Mouse (Mus musculus) lung, postnatal 0 days (tissue): ENCODE results near the gene Med29. TPM values are rescaled to one million over a fixed set of nuclear protein-coding genes. Genes with fewer than 3 reads are reported as not detected.
A peak's percentile ranks its signal among the peaks of the same experiment; 100 is the strongest.
"Not testable (repeated sequence)": the region's sequence is repeated elsewhere in the genome, so short reads cannot be mapped to it uniquely, and the experiment has no call there.

ENCODE experiments used
- ATAC-seq: fragments of 200-750 bp; cut with Nextera tagmentation; 2 replicates; pipeline ENCODE4 v1.8.0; 2017; ENCODE audit warnings: moderate library complexity
- DNase-seq: peaks from one replicate; pipeline ENCODE4 v3.0.0-alpha.2; 2016; ENCODE audit warnings: low spot score
- H3K27ac ChIP-seq: fragments of 300-500 bp; sonication (generic); 2 replicates; pipeline ENCODE4 v1.5.1; 2014; ENCODE audit warnings: antibody characterized with exemption, mild to moderate bottlenecking, low read length, mixed read lengths
- H3K27me3 ChIP-seq: fragments of 300-500 bp; sonication (generic); replicated peaks from 2 replicates; pipeline ENCODE4 v1.6.1; 2014; ENCODE audit warnings: low read length, mixed read lengths; ENCODE audit not compliant: insufficient read depth
- H3K36me3 ChIP-seq: fragments of 300-500 bp; sonication (generic); 2 replicates; pipeline ENCODE4 v1.6.1; 2014; ENCODE audit warnings: low read length, mixed read lengths; ENCODE audit not compliant: insufficient read depth
- H3K4me1 ChIP-seq: fragments of 300-500 bp; sonication (generic); 2 replicates; pipeline ENCODE4 v1.6.1; 2014; ENCODE audit warnings: antibody characterized with exemption, low read depth, low read length, mixed read lengths; ENCODE audit not compliant: insufficient read depth
- H3K4me2 ChIP-seq: fragments of 300-500 bp; sonication (generic); replicated peaks from 2 replicates; pipeline ENCODE4 v1.6.1; 2014; ENCODE audit warnings: low read depth, mild to moderate bottlenecking, low read length, moderate library complexity, mixed read lengths
- H3K4me3 ChIP-seq: fragments of 300-500 bp; sonication (generic); 2 replicates; pipeline ENCODE4 v1.5.1; 2014; ENCODE audit warnings: low read depth, low read length
- H3K9ac ChIP-seq: fragments of 300-500 bp; sonication (generic); replicated peaks from 2 replicates; pipeline ENCODE4 v1.6.1; 2014; ENCODE audit warnings: low read depth, mild to moderate bottlenecking
- H3K9me3 ChIP-seq: fragments of 300-500 bp; sonication (generic); 2 replicates; pipeline ENCODE4 v1.6.1; 2016; ENCODE audit warnings: low read length, mixed read lengths
- CTCF ChIP-seq: IDR thresholded peaks from 2 replicates; pipeline ENCODE4 v1.5.1; 2016; ENCODE audit warnings: antibody characterized with exemption, mild to moderate bottlenecking
- EP300 ChIP-seq: IDR thresholded peaks from 2 replicates; pipeline ENCODE4 v1.6.1; 2016; ENCODE audit warnings: antibody characterized with exemption, mild to moderate bottlenecking, control low read depth
- WGBS: fragments of 180-500 bp; shearing (Covaris S2); extraction: QIAGEN DNeasy Blood & Tissue Kit; methylation state at CpG from one replicate; pipeline ENCODE4 v1.1.7; 2014; 5-methylcytosine and 5-hydroxymethylcytosine counted together
- polyA plus RNA-seq: library from polyadenylated mRNA; unstranded; fragments of >200 nt; fragmentation: Nextera tagmentation; extraction: Ambion mirVana; gene quantifications from 2 replicates; pipeline ENCODE4 v1.2.1, GENCODE M21; 2015

Med29 gene
- polyA plus RNA-seq, 1 experiment from 2014 or later, result 30.2 TPM

DNA sequence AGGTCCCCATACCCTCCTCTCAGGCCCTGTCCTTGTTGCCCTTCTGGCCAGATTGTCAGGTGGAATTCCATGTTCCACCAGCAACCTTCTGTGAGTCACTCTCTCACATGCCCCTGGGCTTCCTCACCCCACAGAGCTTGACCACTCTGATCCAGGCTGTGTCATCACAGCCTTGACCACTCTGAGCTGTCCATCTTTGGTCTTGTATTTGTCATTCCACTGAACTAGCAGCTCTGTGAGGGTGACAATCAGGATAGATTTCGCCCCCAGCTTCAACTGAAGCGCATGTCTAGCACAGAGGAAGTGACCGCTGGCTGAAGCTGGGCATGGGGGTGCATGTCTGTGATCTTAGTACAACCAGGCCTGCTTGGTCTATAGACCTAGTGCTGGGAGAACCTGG is 2.2 kb downstream of the Med29 start:
- H3K27ac ChIP-seq, result no peak overlapping the region
- H3K4me2 ChIP-seq, result no peak overlapping the region
- no peak for DNase-seq
- H3K27me3 ChIP-seq, result no peaks in the 10 kb centered on the region
- WGBS, result 98% methylated on average over 3 of the region's 3 CpGs
- no peak for ATAC-seq
- H3K36me3 ChIP-seq, result peaks cover 19% of the 10 kb centered on the region
- no peak for TF ChIP-seq EP300
- TF ChIP-seq CTCF, result no peak
- H3K9me3 ChIP-seq, result no peaks in the 10 kb centered on the region
- H3K4me3 ChIP-seq, result no peak overlapping the region
- peaks cover 5% of the 10 kb centered on the region; the same call in 1 of the 2 replicates for H3K4me1 ChIP-seq
- H3K9ac ChIP-seq, result no peak overlapping the region

DNA sequence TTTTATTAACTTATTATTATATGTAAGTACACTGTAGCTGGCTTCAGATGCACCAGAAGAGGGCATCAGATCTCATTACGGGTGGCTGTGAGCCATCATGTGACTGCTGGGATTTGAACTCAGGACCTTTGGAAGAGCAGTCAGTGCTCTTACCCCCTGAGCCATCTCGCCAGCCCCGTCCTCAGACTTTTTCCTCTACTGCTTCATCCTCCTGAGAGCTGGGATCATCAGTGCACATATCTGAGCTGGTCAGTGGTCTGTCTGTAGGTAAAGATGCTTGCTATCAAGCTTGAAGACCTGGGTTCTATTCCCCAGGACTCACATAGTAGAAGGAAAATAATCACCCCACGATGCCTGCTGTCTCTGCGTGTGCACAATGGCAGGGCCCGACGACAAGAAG is 5.1 kb downstream of the Med29 start:
- H3K4me3 ChIP-seq, H3K9me3 ChIP-seq, DNase-seq, H3K27me3 ChIP-seq, H3K27ac ChIP-seq, ATAC-seq, H3K4me2 ChIP-seq, H3K9ac ChIP-seq: not testable (repeated sequence)
- peaks cover 13% of the 10 kb centered on the region for H3K36me3 ChIP-seq
- WGBS, result 82% methylated on average over 7 of the region's 7 CpGs
- H3K4me1 ChIP-seq, result peaks cover 11% of the 10 kb centered on the region

DNA sequence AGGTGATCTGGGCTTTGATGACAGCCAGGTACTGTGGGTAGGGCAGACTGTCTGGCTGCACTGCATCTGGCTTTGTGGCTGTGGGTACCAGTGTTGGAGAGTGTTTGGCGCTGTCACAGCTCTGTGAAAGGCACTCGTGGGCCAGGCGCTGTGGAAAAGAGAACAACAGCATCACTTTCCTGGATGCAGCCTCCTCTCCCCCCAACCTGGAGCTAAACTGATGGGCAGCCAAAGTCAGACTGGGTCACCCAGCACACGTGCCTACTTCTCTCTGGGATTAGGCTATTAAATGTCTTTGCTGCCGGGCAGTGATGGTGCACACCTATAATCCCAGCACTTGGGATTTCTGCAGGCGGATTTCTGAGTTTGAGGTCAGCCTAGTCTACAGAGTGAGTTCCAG is 5.6 kb downstream of the Med29 start:
- DNase-seq, ATAC-seq, H3K27me3 ChIP-seq, H3K9ac ChIP-seq, H3K9me3 ChIP-seq, H3K4me2 ChIP-seq, H3K4me3 ChIP-seq, H3K27ac ChIP-seq: not testable (repeated sequence)
- H3K4me1 ChIP-seq, result peaks cover 12% of the 10 kb centered on the region
- peaks cover 13% of the 10 kb centered on the region for H3K36me3 ChIP-seq
- 78% methylated on average over 6 of the region's 6 CpGs for WGBS

DNA sequence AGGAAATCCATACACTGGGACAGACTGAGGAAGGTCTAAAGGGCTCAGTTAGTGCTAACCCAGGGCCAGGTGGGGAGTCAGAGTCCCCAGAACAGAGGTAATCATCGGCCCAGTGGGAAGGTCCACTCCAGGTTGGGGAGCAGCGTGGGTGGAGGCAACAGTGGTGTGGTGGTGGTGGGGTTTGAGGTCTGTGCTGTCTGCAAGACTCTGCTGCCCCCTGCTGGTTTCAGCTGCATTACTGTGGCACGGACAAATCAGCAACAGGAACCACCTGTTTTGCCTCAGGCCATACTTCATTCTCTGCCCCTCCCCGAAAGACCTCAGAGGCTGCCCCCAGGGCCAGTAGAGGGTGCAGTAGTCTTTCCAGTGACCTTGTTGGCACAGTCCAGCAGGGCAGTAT is 6.0 kb downstream of the Med29 start:
- H3K27me3 ChIP-seq, result no peaks in the 10 kb centered on the region
- H3K4me1 ChIP-seq, result peaks cover 12% of the 10 kb centered on the region
- DNase-seq, result peak; percentile 96
- peaks cover 13% of the 10 kb centered on the region for H3K36me3 ChIP-seq
- H3K9ac ChIP-seq, result no peak overlapping the region
- WGBS, result 2% methylated on average over 4 of the region's 4 CpGs
- H3K9me3 ChIP-seq, result no peaks in the 10 kb centered on the region
- peak overlapping the region; percentile 71 for H3K27ac ChIP-seq
- H3K4me2 ChIP-seq, result no peak overlapping the region
- TF ChIP-seq EP300 (no peak), CTCF (peak; percentile 97)
- ATAC-seq, result peak; percentile 71
- H3K4me3 ChIP-seq, result no peak overlapping the region

DNA sequence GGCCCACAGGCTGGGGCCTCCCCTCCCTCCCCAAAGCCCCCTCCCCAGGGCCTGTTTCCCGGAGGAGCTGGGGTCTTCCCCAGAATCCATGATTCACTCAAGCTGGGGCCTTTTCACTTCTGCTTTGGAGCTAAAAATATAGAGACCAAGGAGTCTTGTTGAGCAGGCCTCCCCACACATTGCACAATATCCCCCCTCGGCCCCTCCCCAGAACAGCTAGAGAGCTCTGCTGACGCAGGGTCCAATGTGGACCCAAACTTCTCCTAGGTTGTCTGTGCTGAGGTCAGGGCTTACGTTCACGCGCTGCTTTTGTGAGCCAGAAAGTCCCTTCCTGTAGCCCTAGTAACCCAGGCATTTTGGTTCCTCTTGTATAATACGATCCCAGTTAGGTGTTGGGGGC is 6.5 kb downstream of the Med29 start:
- peak; percentile 26 for ATAC-seq
- no peak overlapping the region for H3K9ac ChIP-seq
- H3K4me3 ChIP-seq, result no peak overlapping the region
- peaks cover 13% of the 10 kb centered on the region for H3K36me3 ChIP-seq
- WGBS, result 65% methylated on average over 7 of the region's 7 CpGs
- H3K27me3 ChIP-seq, result no peaks in the 10 kb centered on the region
- peak overlapping the region; percentile 71 for H3K27ac ChIP-seq
- no peak overlapping the region for H3K4me2 ChIP-seq
- no peaks in the 10 kb centered on the region for H3K9me3 ChIP-seq
- DNase-seq, result peak; percentile 84
- TF ChIP-seq EP300, result peak; percentile 82
- TF ChIP-seq CTCF, result no peak
- H3K4me1 ChIP-seq, result peaks cover 12% of the 10 kb centered on the region

DNA sequence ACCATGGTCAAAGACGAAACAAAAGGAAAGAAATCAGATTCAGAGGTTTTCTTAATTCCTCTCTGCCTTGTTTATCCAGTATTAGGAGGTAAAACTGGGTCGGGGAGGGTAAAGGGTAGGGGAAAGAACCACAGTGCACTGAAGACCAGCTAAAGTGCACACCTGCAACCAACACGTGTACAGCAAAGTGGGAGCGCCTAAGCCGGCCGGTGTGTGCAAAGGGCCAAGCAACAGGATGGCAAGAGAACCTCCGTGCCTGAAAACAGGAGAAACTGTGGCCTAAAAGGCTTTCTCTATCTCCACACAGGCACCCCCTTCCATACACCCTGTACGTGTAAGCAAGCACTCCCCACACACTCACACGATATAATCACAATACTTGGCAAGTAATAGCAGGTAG is 7.3 kb downstream of the Med29 start:
- H3K36me3 ChIP-seq, result peaks cover 8% of the 10 kb centered on the region
- H3K9ac ChIP-seq, result no peak overlapping the region
- ATAC-seq, result no peak
- no peak overlapping the region for H3K4me2 ChIP-seq
- no peak for TF ChIP-seq EP300
- no peak for TF ChIP-seq CTCF
- no peaks in the 10 kb centered on the region for H3K27me3 ChIP-seq
- H3K4me3 ChIP-seq, result no peak overlapping the region
- DNase-seq, result no peak
- H3K27ac ChIP-seq, result peak overlapping the region; percentile 33; the same call in 1 of the 2 replicates
- whole genome bisulfite sequencing, result 89% methylated on average over 9 of the region's 9 CpGs
- no peaks in the 10 kb centered on the region for H3K9me3 ChIP-seq
- peaks cover 16% of the 10 kb centered on the region for H3K4me1 ChIP-seq

DNA sequence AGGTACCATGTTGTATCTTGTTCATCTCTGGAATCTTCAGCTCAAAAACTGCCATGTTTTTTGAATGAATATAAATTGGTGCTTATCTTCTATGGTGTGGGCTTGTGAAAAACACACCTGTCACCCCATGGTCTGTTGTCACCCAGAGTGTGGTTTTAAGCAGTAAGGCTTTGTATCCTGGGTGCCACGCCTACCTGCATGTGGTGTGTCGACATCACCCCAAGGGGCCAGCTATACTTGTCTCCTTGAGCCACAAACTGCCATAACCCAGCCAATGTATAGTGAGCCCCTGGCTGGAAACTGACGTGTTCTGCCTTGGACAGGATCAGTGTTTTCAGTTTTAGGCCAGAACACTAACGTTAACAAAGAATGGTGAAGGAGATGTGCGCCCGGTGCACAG is 8.3 kb downstream of the Med29 start:
- Histone ChIP-seq H3K9me3 (no peaks in the 10 kb centered on the region), H3K36me3 (peaks cover 4% of the 10 kb centered on the region), H3K4me2 (no peak overlapping the region), H3K9ac (no peak overlapping the region), H3K4me1 (peaks cover 21% of the 10 kb centered on the region), H3K4me3 (no peak overlapping the region), H3K27me3 (no peaks in the 10 kb centered on the region), H3K27ac (no peak overlapping the region; the same call in 1 of the 2 replicates)
- ATAC-seq, result no peak
- TF ChIP-seq EP300 (no peak), CTCF (no peak)
- 80% methylated on average over 6 of the region's 6 CpGs for WGBS
- DNase-seq, result no peak
